Mouse (Mus musculus): ENCODE measurements around the gene Pbx3.

Gene Pbx3

DNA sequence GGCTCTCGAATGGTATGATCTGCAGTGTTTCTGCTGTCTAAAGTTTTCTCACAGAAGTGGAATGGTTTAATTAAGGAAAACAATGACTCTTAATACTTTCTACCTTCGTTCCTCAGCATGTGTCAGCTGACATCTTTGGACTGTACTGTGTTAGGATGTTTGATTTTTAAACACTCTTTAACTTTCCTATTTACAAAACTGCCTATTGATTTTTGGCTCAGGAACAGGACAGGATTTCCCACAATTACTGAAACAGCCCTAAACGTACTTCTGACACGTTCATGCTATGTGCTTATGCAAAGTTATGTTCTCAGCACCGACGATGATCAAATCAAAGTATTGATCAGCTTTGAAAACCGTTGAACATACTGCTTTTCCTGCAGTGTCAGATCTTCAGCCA lies 224.7 kb downstream of the Pbx3 start:
- in situ Hi-C loops (cut with MboI, MseI): no loop called here

DNA sequence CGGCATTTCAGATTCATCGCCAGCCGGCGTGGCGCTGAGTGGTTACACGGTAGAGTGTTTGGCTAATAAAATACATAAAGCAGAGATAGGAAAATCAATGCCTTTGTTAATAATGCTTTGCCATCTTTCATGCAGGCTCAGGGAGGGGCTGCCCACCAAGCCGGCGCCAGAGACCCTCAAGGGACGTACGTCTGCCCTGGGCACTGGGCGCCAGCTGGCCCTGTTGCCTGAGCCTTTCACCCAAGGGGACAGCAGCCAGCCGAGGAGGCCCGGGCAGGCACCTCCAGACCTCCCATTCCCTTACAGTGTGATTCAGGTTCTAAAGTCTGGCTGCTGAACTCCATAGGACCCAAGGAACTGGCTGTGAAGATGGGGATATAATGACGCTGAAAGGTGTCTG lies 225.5 kb downstream of the Pbx3 start:
- in situ Hi-C loops (cut with MboI, MseI): no loop called here

DNA sequence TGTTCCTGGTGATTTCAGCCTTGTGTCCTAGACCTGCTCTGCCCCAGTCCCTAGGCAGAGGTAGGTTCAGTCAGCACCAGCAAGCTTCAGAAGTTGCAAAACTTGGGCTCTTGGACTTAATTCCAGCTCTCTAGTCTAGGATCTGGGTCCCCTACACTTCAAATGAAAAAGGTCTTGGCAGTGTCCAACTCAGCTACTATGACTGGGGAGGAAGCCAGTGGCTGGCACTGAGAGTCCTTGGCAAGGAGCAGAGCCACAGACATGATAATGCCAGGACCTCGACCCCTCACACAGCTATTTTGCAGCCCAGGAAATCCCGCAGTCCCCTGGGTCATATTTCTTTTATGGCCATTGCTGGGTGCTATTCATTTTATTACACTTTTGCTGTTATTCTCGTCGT lies 225.9 kb downstream of the Pbx3 start:
- in situ Hi-C loops (cut with MboI, MseI): no loop called here

DNA sequence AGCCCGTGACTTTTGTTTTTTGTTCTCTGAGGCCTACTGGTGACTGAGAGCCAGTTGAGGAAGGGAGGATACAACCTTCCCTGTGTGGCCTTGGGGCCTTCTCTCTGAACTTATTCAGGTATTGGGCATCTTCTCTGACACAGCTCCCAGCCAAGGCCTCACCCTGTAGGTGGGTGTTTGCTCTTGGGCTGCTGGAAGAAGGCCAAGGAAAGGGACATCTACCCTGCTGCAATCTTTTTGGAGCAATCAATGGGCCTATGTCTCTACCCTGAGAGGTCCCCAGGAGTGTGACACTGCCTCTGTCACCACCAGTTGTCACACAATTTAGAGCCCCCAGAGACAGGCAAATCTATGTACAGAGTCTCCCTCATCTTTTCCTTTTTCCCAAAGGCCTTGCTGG lies 226.5 kb downstream of the Pbx3 start:
- in situ Hi-C loops (cut with MboI, MseI): no loop called here

DNA sequence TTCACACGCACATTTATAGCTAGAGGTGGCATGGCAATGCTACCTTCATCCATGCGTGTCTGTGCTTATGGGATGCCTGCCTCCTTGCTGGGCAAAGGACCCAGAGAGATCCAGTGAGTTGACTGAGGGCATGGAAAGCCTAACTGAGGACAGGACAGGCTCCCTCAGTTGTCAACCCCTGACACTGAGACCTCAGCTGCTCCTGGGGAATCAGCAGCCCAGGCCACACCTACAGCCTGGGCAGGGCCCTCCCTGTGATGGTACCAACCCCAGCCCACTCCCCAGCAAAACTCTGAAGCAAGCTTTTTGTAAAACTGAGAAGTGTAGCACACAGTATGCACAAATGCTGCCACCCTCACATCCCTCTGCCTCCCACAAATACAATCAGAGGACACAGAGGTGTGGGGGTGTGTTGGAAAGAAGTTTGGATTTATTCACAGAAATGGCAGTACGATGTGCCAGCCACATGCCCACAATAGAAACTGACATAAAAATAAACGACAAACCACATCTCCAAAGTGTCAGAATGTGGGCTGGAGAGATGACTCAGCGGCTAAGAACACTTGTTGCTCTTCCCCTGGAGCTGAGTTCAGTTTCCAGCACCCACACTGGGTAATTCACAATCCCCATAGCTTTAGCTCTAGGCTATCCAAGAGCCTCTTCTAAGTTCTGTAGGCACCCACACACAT lies 233.3 kb downstream of the Pbx3 start:
- in situ Hi-C loops (cut with MboI, MseI): no loop called here

DNA sequence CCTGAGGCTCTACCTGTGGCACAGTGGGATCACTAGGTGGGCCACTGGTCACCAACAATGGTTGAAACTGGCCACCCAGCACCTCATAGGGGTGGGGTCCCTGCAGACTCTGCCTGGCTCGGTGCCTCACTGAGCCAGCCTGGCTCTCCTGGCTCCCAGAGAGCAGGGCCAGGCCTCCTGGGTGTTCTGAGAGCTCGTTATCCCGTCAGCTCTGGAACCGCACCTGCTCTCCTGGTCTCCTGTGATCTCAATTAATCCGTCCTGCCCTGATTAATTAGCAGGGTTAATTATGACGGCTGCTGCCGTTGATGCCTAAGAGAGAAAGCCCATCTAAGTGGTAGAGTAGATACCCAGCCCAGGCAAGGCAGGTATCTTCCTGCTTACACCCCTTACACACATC lies 237.6 kb downstream of the Pbx3 start:
- in situ Hi-C loops (cut with MboI, MseI): no loop called here

DNA sequence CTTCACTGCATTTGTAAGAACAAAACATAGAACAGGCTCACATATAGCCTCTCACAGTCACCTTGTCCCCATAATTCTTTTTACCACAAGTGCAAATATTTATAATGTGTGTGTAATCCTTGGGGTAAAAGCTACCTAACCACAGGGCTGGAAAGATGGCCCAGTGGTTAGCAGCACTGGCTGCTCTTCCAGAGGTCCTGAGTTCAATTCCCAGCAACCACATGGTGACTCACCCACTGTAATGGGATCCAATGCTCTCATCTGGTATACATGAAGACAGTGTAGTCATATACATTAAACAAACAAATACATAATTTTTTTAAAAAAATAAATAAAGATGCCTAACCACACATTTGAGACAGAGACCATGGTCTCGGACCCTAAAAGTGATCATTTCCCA lies 240.2 kb downstream of the Pbx3 start:
- in situ Hi-C loops (cut with MboI, MseI): no loop called here

DNA sequence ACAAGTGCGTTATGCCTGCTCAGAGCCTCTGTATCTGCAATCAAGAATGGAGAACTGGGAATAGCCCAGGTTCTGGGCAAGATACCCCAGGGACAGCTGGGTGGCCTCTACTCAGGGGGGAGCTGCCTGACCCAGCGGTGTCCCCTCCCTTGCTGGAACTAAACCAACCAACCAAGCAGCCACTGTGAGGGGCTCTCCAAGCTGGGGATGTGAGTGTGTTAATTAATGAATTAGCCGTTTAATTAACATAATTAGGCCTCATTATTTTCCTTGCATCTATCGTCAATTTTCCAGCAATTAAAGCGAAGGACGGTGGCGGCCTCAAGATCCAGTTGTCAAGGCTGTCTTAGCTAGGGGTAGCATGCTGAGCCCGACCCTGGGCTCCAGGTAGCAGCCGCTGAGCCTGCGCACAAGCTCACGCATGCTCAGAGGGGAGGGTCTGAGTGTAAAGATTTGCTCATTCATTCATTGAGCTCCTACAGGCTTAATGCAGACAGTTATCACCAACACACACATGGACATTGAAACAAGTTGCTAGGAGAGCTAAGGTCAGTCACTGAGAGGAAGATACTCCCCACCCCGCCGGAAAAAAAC lies 243.2 kb downstream of the Pbx3 start:
- in situ Hi-C loops (cut with MboI, MseI): no loop called here

DNA sequence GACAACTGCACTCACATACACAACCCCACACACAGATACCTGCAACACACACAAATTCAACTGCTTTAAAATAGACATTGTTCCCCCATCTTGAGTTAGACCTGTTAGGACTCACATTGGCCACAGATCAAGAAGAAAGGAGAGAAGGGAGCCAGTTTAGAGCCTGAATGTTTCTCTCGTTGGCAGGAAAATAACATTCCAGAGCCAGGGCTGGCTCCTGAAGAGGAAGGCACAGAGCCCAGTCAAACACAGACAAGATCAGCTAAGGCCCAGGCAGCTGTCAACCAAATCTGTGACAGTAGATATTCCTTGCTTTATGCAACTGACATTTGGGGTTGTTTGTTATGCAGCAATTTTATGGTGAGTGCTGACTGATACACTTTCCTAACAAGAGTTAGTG lies 245.1 kb downstream of the Pbx3 start:
- in situ Hi-C loops (cut with MboI, MseI): no loop called here

DNA sequence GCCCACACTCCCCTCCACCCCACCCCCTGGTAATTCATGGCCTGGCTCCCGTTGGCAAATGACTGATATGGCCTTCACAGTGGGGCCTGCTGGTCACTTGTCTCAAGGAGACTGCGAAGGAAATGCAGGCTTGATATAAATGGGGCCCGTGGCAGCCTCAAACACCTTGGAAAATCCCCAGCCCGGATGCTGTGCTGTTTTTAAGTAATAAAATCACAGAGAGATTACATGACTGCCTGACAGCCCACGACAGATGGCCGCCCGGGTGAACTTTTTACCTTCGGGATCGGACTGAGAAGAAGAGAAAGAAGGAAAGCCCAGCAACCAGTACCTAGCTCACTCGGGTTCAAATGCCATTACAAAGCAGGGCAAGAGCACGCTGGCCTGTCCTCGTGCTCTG lies 249.0 kb downstream of the Pbx3 start:
- in situ Hi-C loops (cut with MboI, MseI): no loop called here

Data from regulatory T cell (primary cell).